Mouse (Mus musculus) brain, embryonic 18.5 days (tissue): Measurements from ENCODE around the gene Rasl10a.

ENCODE experiments used
- DNase-seq: peaks from one replicate; pipeline ENCODE4 v3.0.0-alpha.2; 2012; ENCODE audit warnings: low read depth, low spot score

The Rasl10a gene

DNA sequence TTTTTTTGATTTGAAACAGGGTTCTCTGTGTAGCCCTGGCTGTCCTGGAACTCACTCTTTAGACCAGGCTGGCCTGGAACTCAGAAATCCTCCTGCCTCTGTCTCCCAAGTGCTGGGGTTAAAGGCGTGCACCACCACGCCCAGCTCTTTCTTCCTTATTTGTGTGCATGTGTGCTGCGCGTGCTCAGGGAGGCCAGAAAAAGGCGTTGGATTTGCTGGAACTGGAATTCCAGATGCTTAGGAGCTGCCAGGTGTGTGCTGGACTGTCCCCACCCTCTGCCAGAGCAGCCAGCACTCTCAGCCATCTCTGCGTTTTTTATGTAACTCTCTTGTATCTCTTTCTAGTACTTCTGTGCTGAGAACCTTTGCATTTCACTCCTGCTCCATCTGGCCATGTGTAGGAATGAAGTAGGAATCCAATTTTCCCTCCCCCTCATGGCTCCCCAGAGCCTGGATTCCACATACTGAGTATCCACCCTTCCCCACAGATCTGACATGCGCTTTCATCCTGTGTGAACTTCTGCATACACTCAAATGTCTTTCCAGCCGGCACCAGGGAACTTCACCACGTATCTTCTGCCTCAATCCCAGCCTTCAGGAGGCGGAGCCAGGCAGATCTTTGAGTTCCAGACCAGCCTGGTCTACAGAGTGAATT lies 5.6 kb upstream of the Rasl10a start:
- DNase-seq = no peak

- no peak for DNase-seq
Measured at GRCm38 (mm10) chr11:5054151-5054550, 3.8 kb upstream of the Rasl10a start.

DNA sequence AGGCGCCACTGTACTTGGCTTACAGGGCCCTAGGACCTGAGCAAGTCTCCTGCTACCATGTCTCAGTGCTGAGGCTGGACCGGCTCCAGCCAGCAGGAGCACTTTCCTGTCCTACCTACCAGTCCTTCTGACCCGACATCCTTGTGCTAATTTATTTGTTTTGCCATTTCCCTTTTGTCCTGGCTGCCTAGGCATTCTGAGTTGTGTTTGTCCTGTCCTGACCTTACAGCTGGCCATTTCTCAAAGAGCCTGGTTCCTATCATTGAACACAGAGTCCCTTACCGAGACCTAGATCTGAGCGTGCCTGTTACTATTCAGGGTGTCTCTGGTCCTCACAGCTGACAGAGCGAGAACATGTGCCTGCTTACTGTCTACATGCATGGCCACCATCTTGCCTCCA lies 3.1 kb upstream of the Rasl10a start:
- no peak for DNase-seq

DNA sequence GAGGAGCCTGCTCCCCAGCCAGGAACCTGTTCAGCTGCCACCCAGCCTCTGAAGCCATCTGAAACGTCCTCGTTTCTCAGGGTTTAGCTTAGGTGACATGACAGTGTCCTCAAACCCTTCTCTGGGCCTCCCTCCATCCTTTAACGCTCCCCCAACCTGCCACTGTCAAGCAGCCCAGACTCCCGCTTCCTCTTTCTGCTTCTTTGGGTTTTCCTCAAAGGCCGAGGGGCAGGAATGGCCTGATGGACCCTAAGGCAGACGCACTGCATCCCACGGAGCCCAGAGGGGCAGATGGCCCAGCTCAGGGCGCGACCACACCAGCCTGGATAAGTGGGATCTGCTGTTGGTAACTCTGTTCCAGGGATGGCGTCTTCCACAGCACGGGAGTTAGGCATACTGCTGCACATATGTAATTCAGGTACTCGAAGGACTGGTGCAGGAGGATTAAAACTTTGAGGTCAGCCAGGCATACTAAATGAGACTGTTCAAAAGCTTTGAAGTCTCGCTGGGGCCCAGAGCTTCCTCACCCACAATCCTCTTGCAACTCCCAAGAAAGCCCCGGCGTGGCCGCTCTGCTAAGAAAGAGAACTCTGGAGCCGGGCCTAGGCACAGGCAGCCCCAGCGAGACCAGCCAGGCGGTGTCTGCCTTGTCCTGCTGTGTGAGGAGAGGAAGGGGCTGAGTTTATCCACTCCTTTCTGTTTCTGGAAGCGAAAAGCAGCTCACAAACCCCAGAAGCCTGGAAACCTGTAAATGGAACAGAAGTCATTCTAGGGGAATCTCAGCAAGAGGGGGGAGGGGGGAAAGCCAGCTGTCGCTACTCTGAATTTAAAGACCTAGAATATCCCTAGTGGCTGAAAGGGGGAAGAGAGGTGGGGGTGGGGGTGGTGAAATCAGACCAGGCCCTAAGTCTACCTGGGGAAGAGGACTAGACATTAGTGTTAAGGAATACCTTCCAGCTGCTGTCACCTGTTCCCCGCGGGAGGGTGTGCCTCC lies 1.7 kb upstream of the Rasl10a start:
- DNase-seq = no peak

GRCm38 (mm10) chr11:5057064-5057463 lies 864 bp upstream of the Rasl10a start:
- DNase-seq = no peak

GRCm38 (mm10) chr11:5057541-5057855 lies 430 bp upstream of the Rasl10a start:
- no peak for DNase-seq

- DNase-seq = no peak
Measured at GRCm38 (mm10) chr11:5058783-5059182, 855 bp downstream of the Rasl10a start.

DNA sequence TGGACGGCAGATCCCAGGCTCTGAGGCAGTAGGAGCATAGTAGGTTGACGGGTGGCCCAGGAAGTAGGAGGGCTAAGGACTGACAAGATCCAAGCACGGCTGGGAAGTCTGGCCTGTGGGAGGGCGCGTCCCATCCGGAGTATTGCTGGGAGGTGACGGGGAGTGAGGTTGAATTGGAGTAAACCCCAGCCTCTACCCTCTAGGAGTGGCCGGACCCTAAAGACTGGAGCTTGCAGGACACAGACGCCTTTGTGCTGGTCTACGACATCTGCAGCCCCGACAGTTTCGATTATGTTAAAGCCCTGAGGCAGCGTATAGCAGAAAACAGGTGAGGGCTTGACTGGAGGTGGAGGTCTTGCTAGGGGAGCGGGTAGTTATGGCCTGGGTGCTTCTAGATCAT lies 1.3 kb downstream of the Rasl10a start:
- no peak for DNase-seq

- no peak for DNase-seq
Measured at GRCm38 (mm10) chr11:5059704-5060156, 1.8 kb downstream of the Rasl10a start.

DNA sequence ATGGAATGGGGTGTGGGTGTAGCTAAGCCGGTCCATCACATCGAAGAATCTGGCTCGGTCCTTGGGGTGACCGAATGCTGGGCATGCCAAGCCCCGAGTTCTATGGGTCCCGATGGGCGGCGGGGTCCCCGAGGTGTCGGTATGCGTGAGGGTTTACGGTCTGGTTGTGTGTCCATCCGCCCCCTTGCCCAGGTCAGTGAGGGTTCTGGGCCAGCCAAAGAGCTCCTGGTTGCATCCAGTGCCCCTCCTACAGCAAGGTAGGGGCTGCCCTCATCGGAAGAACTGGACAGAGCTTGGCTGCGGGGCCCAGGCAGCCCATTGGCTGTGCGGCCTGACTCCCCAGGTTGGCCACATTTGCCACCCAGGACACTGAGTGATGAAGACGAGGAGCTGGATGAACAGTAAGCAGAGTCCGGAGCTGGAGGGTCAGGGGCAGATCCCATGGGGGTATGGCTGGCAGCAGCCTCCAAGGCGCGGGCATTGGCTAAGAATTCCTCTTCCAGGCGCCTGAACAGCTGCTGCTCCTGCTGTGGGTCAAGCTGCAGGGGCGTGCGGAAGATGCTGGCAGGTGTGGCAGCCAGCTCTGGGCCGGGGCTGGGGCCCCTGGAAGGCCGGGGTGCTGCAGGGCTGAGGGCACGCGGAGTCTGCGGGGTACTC lies 3.0 kb downstream of the Rasl10a start:
- DNase-seq = no peak

DNA sequence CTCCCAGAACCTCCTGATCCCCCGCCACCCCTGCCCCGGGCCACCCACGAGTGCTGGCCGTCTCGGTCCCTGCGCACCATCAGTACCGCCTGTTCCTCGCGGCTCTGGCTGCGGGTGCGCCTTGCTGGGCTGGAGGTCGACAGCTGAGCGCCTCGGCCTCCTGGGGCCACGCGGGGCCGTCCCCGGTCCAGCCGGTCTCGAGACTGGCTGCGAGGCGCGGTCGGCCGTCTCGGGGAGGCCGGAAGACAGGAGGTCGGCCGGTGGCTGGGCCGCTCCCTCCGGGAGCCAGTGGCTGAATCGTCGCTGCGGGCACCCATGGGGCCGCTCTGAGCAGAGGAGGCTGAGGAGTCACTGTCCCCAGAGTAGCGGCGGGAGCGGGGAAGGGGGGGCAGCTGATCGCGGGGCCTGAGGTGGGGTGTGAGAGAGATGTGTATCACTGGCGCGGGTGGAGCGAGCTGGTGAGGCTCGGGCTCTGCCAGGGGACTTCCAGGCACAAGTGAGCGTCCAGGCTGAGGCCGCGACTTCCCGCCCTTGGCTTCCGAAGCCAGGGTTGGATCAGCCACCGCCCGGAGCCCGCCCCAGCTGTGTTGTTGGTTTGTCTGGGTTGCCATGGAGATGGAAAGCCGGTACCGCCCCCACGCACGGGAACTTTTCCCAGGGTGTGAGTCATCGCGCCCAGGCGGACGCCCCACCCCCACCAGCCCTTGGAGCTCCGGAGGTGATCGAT lies 3.6 kb downstream of the Rasl10a start:
- peak; percentile 34 for DNase-seq

DNA sequence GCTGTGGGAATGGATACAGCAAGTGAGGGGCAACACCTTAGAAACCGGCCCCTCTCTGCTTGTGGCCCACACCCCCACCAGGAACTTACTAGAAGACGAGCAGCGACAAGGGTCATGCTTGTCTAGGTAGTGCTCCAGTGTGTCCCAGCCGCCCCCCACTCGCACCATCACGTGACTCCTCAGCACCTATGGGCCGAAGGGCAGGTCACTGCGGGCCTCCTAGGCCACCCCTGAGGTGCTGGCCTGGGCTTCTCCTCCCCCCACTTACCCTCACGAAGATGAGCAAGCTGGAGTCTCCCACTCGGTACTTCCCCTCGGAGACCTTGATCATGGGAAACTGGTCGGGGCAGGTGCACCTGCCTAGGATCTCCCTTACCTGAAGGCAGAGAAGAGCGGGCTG lies 4.4 kb downstream of the Rasl10a start:
- no peak for DNase-seq

GRCm38 (mm10) chr11:5062860-5063505 lies 5.1 kb downstream of the Rasl10a start:
- no peak for DNase-seq

DNA sequence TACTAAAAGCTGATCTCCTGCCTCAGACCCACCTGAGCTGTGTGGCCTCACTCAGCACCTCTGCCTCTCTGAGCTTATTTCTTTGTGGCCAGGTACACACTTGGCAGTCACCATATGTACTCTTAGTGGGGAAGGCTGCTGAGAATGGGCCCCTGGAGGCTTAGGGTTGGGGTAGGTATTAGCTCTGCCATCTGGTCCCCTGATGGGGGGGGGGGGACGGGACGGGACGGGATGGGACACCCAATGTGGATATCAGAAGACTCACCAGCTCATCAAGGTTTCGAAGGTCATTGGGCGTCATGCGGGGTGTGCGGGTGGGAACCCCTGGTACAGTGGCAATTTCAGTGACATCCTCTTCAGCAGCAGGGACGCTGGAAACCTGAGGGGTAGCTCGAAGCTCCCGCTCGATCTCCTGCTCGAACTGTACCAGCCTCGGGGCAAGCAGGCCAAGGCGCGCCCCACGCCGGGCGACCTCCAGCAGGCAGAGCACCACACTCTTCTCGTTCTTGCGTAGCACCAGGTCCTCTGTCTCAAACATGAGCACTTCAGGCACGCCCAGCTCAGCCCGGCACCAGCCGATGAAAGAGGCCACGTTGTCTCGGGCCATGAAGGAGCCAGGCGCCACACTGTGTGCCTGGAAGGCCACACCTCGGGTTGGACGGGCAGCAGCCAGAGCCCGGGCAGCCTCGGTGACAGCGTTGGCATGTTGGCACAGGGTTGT lies 5.8 kb downstream of the Rasl10a start:
- no peak for DNase-seq

DNA sequence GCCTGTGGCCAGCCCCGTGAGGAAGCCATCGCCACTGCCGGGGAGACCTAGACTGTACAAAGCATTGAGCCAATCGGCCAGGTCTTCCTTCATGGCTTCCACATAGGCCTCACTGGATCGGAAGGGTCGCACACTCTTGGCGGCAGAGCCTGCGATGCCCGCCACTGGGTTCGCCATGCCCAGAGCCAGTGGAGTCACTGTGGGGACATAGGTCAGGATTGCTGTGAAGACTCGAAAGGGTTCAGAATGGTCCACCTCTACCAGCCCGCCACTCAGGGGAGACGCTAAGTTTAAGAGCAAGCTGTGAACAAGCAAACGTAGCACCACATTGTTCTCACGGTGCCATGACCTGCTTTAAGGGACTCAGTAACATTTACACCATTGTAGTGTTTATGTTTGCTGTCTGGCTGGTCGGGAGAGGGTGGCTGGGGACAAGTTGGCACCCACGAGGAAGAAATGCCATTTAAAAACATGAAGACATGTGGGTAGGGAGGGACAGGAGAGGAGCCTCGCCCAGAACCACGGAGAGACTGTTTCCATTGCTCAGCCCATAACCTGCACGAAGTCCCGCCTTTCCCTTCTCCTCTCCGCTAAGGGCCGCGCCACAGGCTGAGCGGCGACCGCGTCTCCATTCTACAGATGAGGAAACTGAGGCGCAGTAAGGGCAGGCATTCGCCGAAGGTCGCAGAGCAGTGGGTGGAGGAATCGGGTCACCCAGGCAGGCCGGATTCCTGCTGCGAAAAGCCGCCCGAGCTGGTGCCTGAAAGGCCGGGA lies 6.5 kb downstream of the Rasl10a start:
- no peak for DNase-seq

GRCm38 (mm10) chr11:5065056-5065821 lies 7.3 kb downstream of the Rasl10a start, which contains the start of gene Gas2l1:
Gene Gas2l1, minus strand, starts transcription at chr11:5065327.
- peak; percentile 67 for DNase-seq

DNA sequence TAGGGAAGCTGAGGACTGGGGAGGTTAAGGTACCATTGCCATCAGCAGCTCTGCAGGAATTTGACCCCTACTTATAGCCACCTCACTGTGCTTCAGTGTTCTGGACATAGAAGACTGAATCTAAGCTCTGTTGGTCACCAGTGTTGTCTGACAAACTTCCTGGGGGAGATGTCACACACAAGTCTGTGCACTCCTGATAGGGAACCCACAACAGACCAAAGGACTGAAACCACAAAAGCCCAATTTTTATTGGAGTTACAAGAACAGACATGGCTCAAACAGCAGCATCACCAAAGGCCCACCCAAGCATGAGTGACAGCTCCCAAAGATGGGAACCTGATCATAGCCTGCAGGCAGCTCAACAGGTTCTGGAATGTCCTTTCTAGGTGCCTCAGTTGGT lies 9.1 kb downstream of the Rasl10a start:
- no peak for DNase-seq

DNA sequence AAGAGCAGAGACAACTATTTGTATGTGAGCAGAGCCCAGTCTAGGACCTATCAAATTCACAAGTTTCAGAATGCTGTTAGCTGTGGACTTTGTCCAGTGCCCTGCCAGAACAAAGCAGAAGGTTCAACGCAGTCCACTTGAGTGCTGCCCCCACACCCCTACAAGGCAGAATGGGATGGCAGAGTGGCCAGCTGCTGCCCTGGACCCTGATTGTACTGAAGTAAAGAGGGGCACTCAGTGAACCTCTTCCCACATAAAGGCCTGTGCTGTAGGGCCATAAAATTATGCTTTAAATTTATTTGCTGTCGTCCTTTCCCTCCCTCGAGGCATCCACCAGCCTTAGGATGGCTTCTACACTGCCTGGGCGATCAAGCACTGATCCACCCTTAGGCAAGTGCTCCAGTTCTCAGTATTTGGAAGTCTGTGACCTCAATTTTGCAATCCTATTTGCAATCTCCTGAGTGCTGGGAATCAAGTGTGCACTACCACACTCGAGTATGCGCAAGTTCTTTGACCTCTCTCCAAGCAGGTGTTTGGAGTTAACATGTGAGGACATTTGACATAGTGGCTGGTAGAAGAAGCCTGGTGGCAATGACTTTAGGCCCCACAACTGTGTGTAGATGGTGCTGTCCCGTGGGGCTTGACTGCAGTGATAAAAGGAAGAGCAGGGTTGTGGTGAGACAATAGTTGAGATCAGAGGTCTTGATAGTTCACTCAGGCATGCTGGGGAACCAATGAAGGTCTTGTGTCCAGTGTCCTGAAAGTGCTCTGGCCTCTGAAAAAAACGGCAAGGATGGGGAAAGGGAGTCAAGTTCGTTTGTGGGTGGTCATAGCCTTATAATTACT lies 10.4 kb downstream of the Rasl10a start:
- no peak for DNase-seq
